Mouse (Mus musculus): ENCODE measurements around the gene Srp68. TPM values are rescaled to one million over a fixed set of nuclear protein-coding genes. Genes with fewer than 3 reads are reported as not detected.

The Srp68 gene
- polyA plus RNA-seq, 1 experiment from 2014 or later: 37.2 TPM

- Histone ChIP-seq H3K27ac (replicated peaks) (no peak overlapping the region), H3K4me1 (replicated peaks) (peaks cover 5% of the 10 kb centered on the region), H3K4me3 (replicated peaks) (no peak overlapping the region), H3K36me3 (replicated peaks) (peaks cover 54% of the 10 kb centered on the region), H3K27me3 (no peaks in the 10 kb centered on the region), H3K9ac (no peak overlapping the region), H3K4me2 (no peak overlapping the region), H3K9me3 (replicated peaks) (no peaks in the 10 kb centered on the region)
- WGBS (ENCODE audit: insufficient replicate concordance): 76% methylated on average over 6 of the region's 6 CpGs
- ATAC-seq (ENCODE audit: insufficient read depth): no peak
These were observed 24.6 kb upstream of the Srp68 start for GRCm38 (mm10) chr11:116298621-116299020.

GRCm38 (mm10) chr11:116298221-116298620, 24.2 kb upstream of the Srp68 start:
- Histone ChIP-seq H3K4me1 (replicated peaks) (peaks cover 9% of the 10 kb centered on the region), H3K9me3 (replicated peaks) (no peaks in the 10 kb centered on the region), H3K36me3 (replicated peaks) (peaks cover 50% of the 10 kb centered on the region), H3K27ac (replicated peaks) (no peak overlapping the region), H3K9ac (no peak overlapping the region), H3K4me3 (replicated peaks) (no peak overlapping the region), H3K4me2 (no peak overlapping the region), H3K27me3 (no peaks in the 10 kb centered on the region)
- WGBS (ENCODE audit: insufficient replicate concordance): 81% methylated on average over 11 of the region's 11 CpGs
- no peak for ATAC-seq (ENCODE audit: insufficient read depth)

- H3K36me3 ChIP-seq (replicated peaks): peaks cover 39% of the 10 kb centered on the region
- H3K4me1 ChIP-seq (replicated peaks): peaks cover 17% of the 10 kb centered on the region
- H3K9me3 ChIP-seq (replicated peaks): no peaks in the 10 kb centered on the region
- no peak overlapping the region for H3K4me2 ChIP-seq
- 54% methylated on average over 3 of the region's 3 CpGs for WGBS (ENCODE audit: insufficient replicate concordance)
- H3K27ac ChIP-seq (replicated peaks): no peak overlapping the region
- no peak overlapping the region for H3K9ac ChIP-seq
- no peak overlapping the region for H3K4me3 ChIP-seq (replicated peaks)
- no peak for ATAC-seq (ENCODE audit: insufficient read depth)
- no peaks in the 10 kb centered on the region for H3K27me3 ChIP-seq
These were observed 23.0 kb upstream of the Srp68 start for GRCm38 (mm10) chr11:116297017-116297416.

- H3K4me2 ChIP-seq: no peak overlapping the region
- no peaks in the 10 kb centered on the region for H3K27me3 ChIP-seq
- H3K4me3 ChIP-seq (replicated peaks): no peak overlapping the region
- H3K9ac ChIP-seq: no peak overlapping the region
- H3K27ac ChIP-seq (replicated peaks): no peak overlapping the region
- 79% methylated on average over 8 of the region's 8 CpGs for WGBS (ENCODE audit: insufficient replicate concordance)
- H3K9me3 ChIP-seq (replicated peaks): no peaks in the 10 kb centered on the region
- ATAC-seq (ENCODE audit: insufficient read depth): no peak
- peaks cover 36% of the 10 kb centered on the region for H3K36me3 ChIP-seq (replicated peaks)
- peaks cover 17% of the 10 kb centered on the region for H3K4me1 ChIP-seq (replicated peaks)
These were observed 22.2 kb upstream of the Srp68 start for GRCm38 (mm10) chr11:116296191-116296734.

GRCm38 (mm10) chr11:116294319-116294718, 20.3 kb upstream of the Srp68 start:
- 43% methylated on average over 5 of the region's 5 CpGs for WGBS (ENCODE audit: insufficient replicate concordance)
- no peak overlapping the region for H3K9ac ChIP-seq
- no peaks in the 10 kb centered on the region for H3K27me3 ChIP-seq
- peaks cover 29% of the 10 kb centered on the region for H3K36me3 ChIP-seq (replicated peaks)
- no peak overlapping the region for H3K27ac ChIP-seq (replicated peaks)
- H3K4me2 ChIP-seq: no peak overlapping the region
- H3K4me3 ChIP-seq (replicated peaks): no peak overlapping the region
- no peaks in the 10 kb centered on the region for H3K9me3 ChIP-seq (replicated peaks)
- ATAC-seq (ENCODE audit: insufficient read depth): no peak
- peaks cover 23% of the 10 kb centered on the region for H3K4me1 ChIP-seq (replicated peaks)

- no peak overlapping the region for H3K27ac ChIP-seq (replicated peaks)
- peaks cover 23% of the 10 kb centered on the region for H3K4me1 ChIP-seq (replicated peaks)
- 60% methylated on average over 12 of the region's 12 CpGs for WGBS (ENCODE audit: insufficient replicate concordance)
- no peak for ATAC-seq (ENCODE audit: insufficient read depth)
- H3K9me3 ChIP-seq (replicated peaks): no peaks in the 10 kb centered on the region
- no peaks in the 10 kb centered on the region for H3K27me3 ChIP-seq
- H3K36me3 ChIP-seq (replicated peaks): peaks cover 31% of the 10 kb centered on the region
- H3K4me3 ChIP-seq (replicated peaks): no peak overlapping the region
- H3K4me2 ChIP-seq: no peak overlapping the region
- no peak overlapping the region for H3K9ac ChIP-seq
These were observed 19.6 kb upstream of the Srp68 start for GRCm38 (mm10) chr11:116293538-116294137.

GRCm38 (mm10) chr11:116292401-116292800, 18.4 kb upstream of the Srp68 start:
- WGBS (ENCODE audit: insufficient replicate concordance): 83% methylated on average over 13 of the region's 13 CpGs
- H3K4me2 ChIP-seq: no peak overlapping the region
- no peak for ATAC-seq (ENCODE audit: insufficient read depth)
- no peak overlapping the region for H3K27ac ChIP-seq (replicated peaks)
- peaks cover 35% of the 10 kb centered on the region for H3K4me1 ChIP-seq (replicated peaks)
- no peak overlapping the region for H3K4me3 ChIP-seq (replicated peaks)
- no peak overlapping the region for H3K9ac ChIP-seq
- peaks cover 38% of the 10 kb centered on the region for H3K36me3 ChIP-seq (replicated peaks)
- H3K9me3 ChIP-seq (replicated peaks): no peaks in the 10 kb centered on the region
- H3K27me3 ChIP-seq: no peaks in the 10 kb centered on the region

GRCm38 (mm10) chr11:116290556-116290955, 16.5 kb upstream of the Srp68 start:
- Histone ChIP-seq H3K4me3 (replicated peaks) (no peak overlapping the region), H3K27me3 (peaks cover 6% of the 10 kb centered on the region), H3K9me3 (replicated peaks) (no peaks in the 10 kb centered on the region), H3K27ac (replicated peaks) (no peak overlapping the region), H3K36me3 (replicated peaks) (peaks cover 38% of the 10 kb centered on the region), H3K4me1 (replicated peaks) (peaks cover 36% of the 10 kb centered on the region), H3K4me2 (no peak overlapping the region), H3K9ac (no peak overlapping the region)
- ATAC-seq (ENCODE audit: insufficient read depth): no peak
- WGBS (ENCODE audit: insufficient replicate concordance): 54% methylated on average over 8 of the region's 8 CpGs

- Histone ChIP-seq H3K4me1 (replicated peaks) (peaks cover 21% of the 10 kb centered on the region), H3K9me3 (replicated peaks) (no peaks in the 10 kb centered on the region), H3K27me3 (peaks cover 39% of the 10 kb centered on the region), H3K4me2 (no peak overlapping the region), H3K36me3 (replicated peaks) (peaks cover 29% of the 10 kb centered on the region), H3K27ac (replicated peaks) (no peak overlapping the region), H3K9ac (no peak overlapping the region), H3K4me3 (replicated peaks) (no peak overlapping the region)
- WGBS (ENCODE audit: insufficient replicate concordance): 68% methylated on average over 5 of the region's 5 CpGs
- no peak for ATAC-seq (ENCODE audit: insufficient read depth)
These were observed 13.3 kb upstream of the Srp68 start for GRCm38 (mm10) chr11:116287351-116287750.

GRCm38 (mm10) chr11:116285770-116286191, 11.8 kb upstream of the Srp68 start:
- H3K27me3 ChIP-seq: peaks cover 54% of the 10 kb centered on the region
- H3K4me2 ChIP-seq: no peak overlapping the region
- H3K4me3 ChIP-seq (replicated peaks): no peak overlapping the region
- H3K36me3 ChIP-seq (replicated peaks): peaks cover 21% of the 10 kb centered on the region
- H3K9ac ChIP-seq: no peak overlapping the region
- ATAC-seq (ENCODE audit: insufficient read depth): no peak
- H3K4me1 ChIP-seq (replicated peaks): peaks cover 31% of the 10 kb centered on the region
- H3K9me3 ChIP-seq (replicated peaks): no peaks in the 10 kb centered on the region
- H3K27ac ChIP-seq (replicated peaks): no peak overlapping the region
- 61% methylated on average over 7 of the region's 7 CpGs for WGBS (ENCODE audit: insufficient replicate concordance)

- peaks cover 25% of the 10 kb centered on the region for H3K4me1 ChIP-seq (replicated peaks)
- H3K9ac ChIP-seq: no peak overlapping the region
- no peak overlapping the region for H3K4me3 ChIP-seq (replicated peaks)
- H3K9me3 ChIP-seq (replicated peaks): no peaks in the 10 kb centered on the region
- no peak for ATAC-seq (ENCODE audit: insufficient read depth)
- H3K4me2 ChIP-seq: no peak overlapping the region
- peaks cover 68% of the 10 kb centered on the region for H3K27me3 ChIP-seq
- WGBS (ENCODE audit: insufficient replicate concordance): 46% methylated on average over 6 of the region's 6 CpGs
- H3K36me3 ChIP-seq (replicated peaks): peaks cover 10% of the 10 kb centered on the region
- H3K27ac ChIP-seq (replicated peaks): no peak overlapping the region
These were observed 10.0 kb upstream of the Srp68 start for GRCm38 (mm10) chr11:116283982-116284381.

Measured in liver, embryonic 15.5 days (tissue).